Comparison of ENCODE assay signal across 9 mouse cellular contexts in genomic region chr1:166043451-166044149, GRCm38 (mm10). TPM values are rescaled to one million over a fixed set of nuclear protein-coding genes. Genes with fewer than 3 reads are reported as not detected.
DNase-seq lines count a peak whose midpoint lies in the region; ATAC-seq lines count a peak whose summit lies in the region.
"Had no signal": no experiment of that assay in that cellular context is flagged by ENCODE, and none has a peak within 500 bp of the region (broad histone marks: within the 10 kb centered on the region; RNA-seq: fewer than 3 reads in every experiment).

No protein-coding gene starts in this region.

- WGBS in liver, embryonic 13.5 days (ENCODE audit: insufficient replicate concordance): 49% methylated on average over 21 of the region's 21 CpGs

- H3K4me1 ChIP-seq in liver, embryonic 13.5 days (replicated peaks): peaks cover 11% of the 10 kb centered on the region

- H3K9me3 ChIP-seq in liver, embryonic 13.5 days (replicated peaks): no peaks in the 10 kb centered on the region

- H3K36me3 ChIP-seq in liver, embryonic 13.5 days: no peaks in the 10 kb centered on the region

- no peak overlapping the region for H3K4me2 ChIP-seq in liver, embryonic 13.5 days

- H3K4me3 ChIP-seq in liver, embryonic 13.5 days (replicated peaks): no peak overlapping the region

- peaks cover 43% of the 10 kb centered on the region for H3K27me3 ChIP-seq in liver, embryonic 13.5 days

- DNase-seq in liver, embryonic 13.5 days: no peak
- DNase-seq in liver (no peak), ZHBTc4 (ENCODE audit: low read depth, low spot score) (peak; percentile 39)
- peak; percentile 7 to 46 for DNase-seq in frontal cortex, adult 2 months (ENCODE audit: extremely low spot score in 1 of 2, low spot score in 1 of 2)
- DNase-seq in natural killer cell, adult 2 months (ENCODE audit: low spot score in 2 of 2): peak; percentile 47 to 66
- DNase-seq in cerebellum, adult 18-20 months: no peak
- no peak for DNase-seq in kidney, adult 18-20 months

- H3K27ac ChIP-seq in liver, embryonic 13.5 days: no peak overlapping the region
- H3K27ac ChIP-seq: liver, embryonic 14.5 days had no signal

- ATAC-seq in liver, embryonic 13.5 days (ENCODE audit: low read depth): peak; percentile 31; the same call in 1 of the 2 replicates
- ATAC-seq in cerebellum, adult (ENCODE audit: insufficient number of reproducible peaks, low FRiP score, low TSS enrichment): no peak

- H3K9ac ChIP-seq in liver, embryonic 13.5 days: no peak overlapping the region
- H3K9ac ChIP-seq: liver, embryonic 14.5 days had no signal

RNA-seq across cellular contexts. Expression of gene Pou2f1, which starts 41.1 kb away (rescaled TPM):
- 4.3 and 5.5 TPM in 2 replicates for polyA plus RNA-seq in liver, embryonic 13.5 days (2015; fragmentation: Nextera tagmentation; extraction: Ambion mirVana)
- 9.2 TPM in 2 replicates for polyA plus RNA-seq in frontal cortex, adult 2 months (2012; rRNA removed)

Comparison
In these comparisons a context has a peak if more than half of its experiments do, and no peak if none do; other contexts are left out.
1. DNase-seq: peak in ZHBTc4 (single experiment), frontal cortex, adult 2 months (2 of 2) and natural killer cell, adult 2 months (2 of 2); none in liver, embryonic 13.5 days (single experiment), liver (single experiment), cerebellum, adult 18-20 months (0 of 2) and kidney, adult 18-20 months (single experiment).